Mouse (Mus musculus): ENCODE data around the gene Ccdc191. TPM values are rescaled to one million over a fixed set of nuclear protein-coding genes. Genes with fewer than 3 reads are reported as not detected.
A peak's percentile ranks its signal among the peaks of the same experiment; 100 is the strongest.

Gene Ccdc191
- polyA plus RNA-seq, 1 experiment, result 9.7 TPM

GRCm38 (mm10) chr16:43879769-43880168 lies 9.8 kb upstream of the Ccdc191 start:
- Histone ChIP-seq H3K27ac (ENCODE audit: control insufficient read depth, insufficient read depth, low read depth, low read length) (no peak overlapping the region), H3K4me3 (ENCODE audit: control insufficient read depth, low read depth, low read length) (no peak overlapping the region), H3K27me3 (ENCODE audit: control insufficient read depth, insufficient read depth, low read length) (no peaks in the 10 kb centered on the region), H3K36me3 (ENCODE audit: control insufficient read depth, insufficient read depth, low read length) (no peaks in the 10 kb centered on the region), H3K4me1 (ENCODE audit: control insufficient read depth, insufficient read depth, low read length) (no peaks in the 10 kb centered on the region)
- TF ChIP-seq CTCF (IDR thresholded peaks at IDR 0.05; ENCODE audit: control insufficient read depth, insufficient read depth, insufficient replicate concordance, low read depth, low read length) (no peak), POLR2A (IDR thresholded peaks at IDR 0.05; ENCODE audit: control insufficient read depth, low read depth, low read length) (no peak)

- H3K36me3 ChIP-seq (ENCODE audit: control insufficient read depth, insufficient read depth, low read length), result no peaks in the 10 kb centered on the region
- no peak overlapping the region for H3K27ac ChIP-seq (ENCODE audit: control insufficient read depth, insufficient read depth, low read depth, low read length)
- no peaks in the 10 kb centered on the region for H3K4me1 ChIP-seq (ENCODE audit: control insufficient read depth, insufficient read depth, low read length)
- no peaks in the 10 kb centered on the region for H3K27me3 ChIP-seq (ENCODE audit: control insufficient read depth, insufficient read depth, low read length)
- TF ChIP-seq POLR2A (IDR thresholded peaks at IDR 0.05; ENCODE audit: control insufficient read depth, low read depth, low read length), result no peak
- no peak for TF ChIP-seq CTCF (IDR thresholded peaks at IDR 0.05; ENCODE audit: control insufficient read depth, insufficient read depth, insufficient replicate concordance, low read depth, low read length)
- H3K4me3 ChIP-seq (ENCODE audit: control insufficient read depth, low read depth, low read length), result no peak overlapping the region
Observed at GRCm38 (mm10) chr16:43881636-43882035, 8.0 kb upstream of the Ccdc191 start.

GRCm38 (mm10) chr16:43882329-43882728 lies 7.3 kb upstream of the Ccdc191 start:
- Histone ChIP-seq H3K36me3 (ENCODE audit: control insufficient read depth, insufficient read depth, low read length) (no peaks in the 10 kb centered on the region), H3K27ac (ENCODE audit: control insufficient read depth, insufficient read depth, low read depth, low read length) (no peak overlapping the region), H3K4me3 (ENCODE audit: control insufficient read depth, low read depth, low read length) (no peak overlapping the region), H3K27me3 (ENCODE audit: control insufficient read depth, insufficient read depth, low read length) (no peaks in the 10 kb centered on the region), H3K4me1 (ENCODE audit: control insufficient read depth, insufficient read depth, low read length) (no peaks in the 10 kb centered on the region)
- TF ChIP-seq POLR2A (IDR thresholded peaks at IDR 0.05; ENCODE audit: control insufficient read depth, low read depth, low read length) (no peak), CTCF (IDR thresholded peaks at IDR 0.05; ENCODE audit: control insufficient read depth, insufficient read depth, insufficient replicate concordance, low read depth, low read length) (no peak)

- peak overlapping the region; percentile 83 for H3K27ac ChIP-seq (ENCODE audit: control insufficient read depth, insufficient read depth, low read depth, low read length)
- H3K36me3 ChIP-seq (ENCODE audit: control insufficient read depth, insufficient read depth, low read length), result no peaks in the 10 kb centered on the region; the same call in 1 of the 2 replicates
- TF ChIP-seq CTCF (IDR thresholded peaks at IDR 0.05; ENCODE audit: control insufficient read depth, insufficient read depth, insufficient replicate concordance, low read depth, low read length) (peak; percentile 40; the same call in 1 of the 2 replicates), POLR2A (IDR thresholded peaks at IDR 0.05; ENCODE audit: control insufficient read depth, low read depth, low read length) (no peak)
- peak overlapping the region; percentile 98 for H3K4me3 ChIP-seq (ENCODE audit: control insufficient read depth, low read depth, low read length)
- H3K27me3 ChIP-seq (ENCODE audit: control insufficient read depth, insufficient read depth, low read length), result no peaks in the 10 kb centered on the region
- no peaks in the 10 kb centered on the region; the same call in 1 of the 2 replicates for H3K4me1 ChIP-seq (ENCODE audit: control insufficient read depth, insufficient read depth, low read length)
Observed at GRCm38 (mm10) chr16:43890005-43890336, 371 bp downstream of the Ccdc191 start.

GRCm38 (mm10) chr16:43890747-43891336 lies 1.2 kb downstream of the Ccdc191 start:
- Histone ChIP-seq H3K27ac (ENCODE audit: control insufficient read depth, insufficient read depth, low read depth, low read length) (no peak overlapping the region), H3K4me3 (ENCODE audit: control insufficient read depth, low read depth, low read length) (peak overlapping the region; percentile 16; the same call in 1 of the 2 replicates)
- TF ChIP-seq POLR2A (IDR thresholded peaks at IDR 0.05; ENCODE audit: control insufficient read depth, low read depth, low read length), result no peak
- no peak for TF ChIP-seq CTCF (IDR thresholded peaks at IDR 0.05; ENCODE audit: control insufficient read depth, insufficient read depth, insufficient replicate concordance, low read depth, low read length)

GRCm38 (mm10) chr16:43894501-43894900 lies 4.9 kb downstream of the Ccdc191 start:
- Histone ChIP-seq H3K4me3 (ENCODE audit: control insufficient read depth, low read depth, low read length) (no peak overlapping the region), H3K4me1 (ENCODE audit: control insufficient read depth, insufficient read depth, low read length) (no peaks in the 10 kb centered on the region), H3K27me3 (ENCODE audit: control insufficient read depth, insufficient read depth, low read length) (no peaks in the 10 kb centered on the region), H3K27ac (ENCODE audit: control insufficient read depth, insufficient read depth, low read depth, low read length) (no peak overlapping the region), H3K36me3 (ENCODE audit: control insufficient read depth, insufficient read depth, low read length) (no peaks in the 10 kb centered on the region; the same call in none of the 2 replicates)
- TF ChIP-seq POLR2A (IDR thresholded peaks at IDR 0.05; ENCODE audit: control insufficient read depth, low read depth, low read length) (no peak), CTCF (IDR thresholded peaks at IDR 0.05; ENCODE audit: control insufficient read depth, insufficient read depth, insufficient replicate concordance, low read depth, low read length) (no peak)

More at GRCm38 (mm10) chr16:43890747-43891336, 1.2 kb downstream of the Ccdc191 start:
- H3K27me3 ChIP-seq (ENCODE audit: control insufficient read depth, insufficient read depth, low read length), result no peaks in the 10 kb centered on the region
- H3K4me1 ChIP-seq (ENCODE audit: control insufficient read depth, insufficient read depth, low read length), result no peaks in the 10 kb centered on the region; the same call in 1 of the 2 replicates
- H3K36me3 ChIP-seq (ENCODE audit: control insufficient read depth, insufficient read depth, low read length), result no peaks in the 10 kb centered on the region; the same call in 1 of the 2 replicates

- H3K4me1 ChIP-seq (ENCODE audit: control insufficient read depth, insufficient read depth, low read length), result no peaks in the 10 kb centered on the region
- H3K27ac ChIP-seq (ENCODE audit: control insufficient read depth, insufficient read depth, low read depth, low read length), result no peak overlapping the region
- H3K4me3 ChIP-seq (ENCODE audit: control insufficient read depth, low read depth, low read length), result no peak overlapping the region
- H3K27me3 ChIP-seq (ENCODE audit: control insufficient read depth, insufficient read depth, low read length), result no peaks in the 10 kb centered on the region
- no peaks in the 10 kb centered on the region; the same call in none of the 2 replicates for H3K36me3 ChIP-seq (ENCODE audit: control insufficient read depth, insufficient read depth, low read length)
- no peak for TF ChIP-seq CTCF (IDR thresholded peaks at IDR 0.05; ENCODE audit: control insufficient read depth, insufficient read depth, insufficient replicate concordance, low read depth, low read length)
Observed at GRCm38 (mm10) chr16:43900138-43900537, 10.5 kb downstream of the Ccdc191 start.

All from testis, adult 2 months (tissue).